ENCODE assay signal across 11 mouse cellular contexts in the genomic region with DNA sequence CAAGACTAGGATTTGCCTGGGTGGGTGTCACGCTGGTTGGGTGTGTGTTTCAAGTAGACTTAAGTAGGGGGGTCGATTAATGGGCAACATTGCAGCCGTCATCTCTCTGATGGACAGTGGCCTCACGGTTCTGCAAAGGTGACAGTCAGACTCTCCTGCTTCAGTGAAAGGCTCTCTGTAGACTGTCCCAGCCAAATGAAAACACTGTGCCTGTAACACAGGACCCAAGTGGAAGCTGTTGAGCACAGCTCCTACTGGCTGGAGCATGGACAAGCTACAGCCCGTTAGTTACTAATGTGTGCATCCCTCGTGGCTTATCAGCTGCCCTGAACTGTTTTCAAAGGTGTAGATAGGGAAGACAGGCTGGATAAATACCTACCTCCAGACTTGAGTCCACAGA. TPM values are rescaled to one million over a fixed set of nuclear protein-coding genes. Genes with fewer than 3 reads are reported as not detected.
DNase-seq lines count a peak whose midpoint lies in the region; ATAC-seq and TF ChIP-seq lines count a peak whose summit lies in the region.
"Had no signal": no experiment of that assay in that cellular context is flagged by ENCODE, and none has a peak within 500 bp of the region (broad histone marks: within the 10 kb centered on the region; RNA-seq: fewer than 3 reads in every experiment).

No protein-coding gene starts in this region.

- peak in 1 of 2 experiments; percentile 44 for DNase-seq in heart, adult 2 months
- no peak for DNase-seq in heart, postnatal 10 days
- DNase-seq in spleen, adult 2 months (ENCODE audit: low read depth in 1 of 2, low spot score in 2 of 2), result no peak
- no peak for DNase-seq in spleen, adult 18-20 months
- DNase-seq in limb, embryonic 14.5 days (ENCODE audit: low spot score), result no peak
- DNase-seq in adipocyte (ENCODE audit: low spot score) (no peak), MN1 (ENCODE audit: low spot score) (no peak)
- no peak for DNase-seq in left cerebral cortex, adult 11 months (ENCODE audit: low spot score)
- DNase-seq: cerebellum, adult 9-10 months; thymus, postnatal 14 days had no signal

- H3K9ac ChIP-seq in heart, adult 2 months (ENCODE audit: low read depth, low read length), result peak overlapping the region; percentile 69
- peak overlapping the region; percentile 46 for H3K9ac ChIP-seq in limb, embryonic 14.5 days (ENCODE audit: low read depth, low read length, severe bottlenecking)

- TF ChIP-seq CTCF in heart, adult 2 months (IDR thresholded peaks at IDR 0.05), result no peak
- no peak for TF ChIP-seq CTCF in spleen, adult 2 months (IDR thresholded peaks at IDR 0.05; ENCODE audit: extremely low read depth, insufficient read depth, insufficient read length, insufficient replicate concordance)

- H3K27ac ChIP-seq in heart, adult 2 months, result peak overlapping the region; percentile 98
- no peak overlapping the region for H3K27ac ChIP-seq in spleen, adult 2 months (ENCODE audit: insufficient read depth, low read length)
- no peak overlapping the region for H3K27ac ChIP-seq in limb, embryonic 14.5 days (replicated peaks; ENCODE audit: low read depth, low read length)

- peak overlapping the region; percentile 84 for H3K4me3 ChIP-seq in heart, adult 2 months
- H3K4me3 ChIP-seq in spleen, adult 2 months (ENCODE audit: extremely low read depth, insufficient read depth, insufficient read length), result 0 out of 2 replicates have a peak overlapping the region, but pooled peaks have one; percentile 0
- H3K4me3 ChIP-seq in limb, embryonic 14.5 days (replicated peaks; ENCODE audit: low read length), result peak overlapping the region; percentile 63

- H3K9me3 ChIP-seq in limb, embryonic 14.5 days (ENCODE audit: control insufficient read depth, low read length), result no peaks in the 10 kb centered on the region

- no peak for TF ChIP-seq POLR2A in heart, adult 2 months (IDR thresholded peaks at IDR 0.05; ENCODE audit: insufficient read depth, low read depth, low read length)
- no peak for TF ChIP-seq POLR2A in spleen, adult 2 months (IDR thresholded peaks at IDR 0.05; ENCODE audit: low read depth, low read length)
- TF ChIP-seq POLR2A in limb, embryonic 14.5 days (IDR thresholded peaks at IDR 0.05; ENCODE audit: borderline replicate concordance, extremely low read depth, insufficient read depth, insufficient read length), result no peak

- no peaks in the 10 kb centered on the region for H3K27me3 ChIP-seq in heart, adult 2 months (ENCODE audit: control insufficient read depth, insufficient read depth, low read length)
- no peaks in the 10 kb centered on the region for H3K27me3 ChIP-seq in spleen, adult 2 months (ENCODE audit: control insufficient read depth, insufficient read depth, low read length)
- 0 out of 2 replicates have a peak, but pooled peaks cover 4% of the 10 kb centered on the region for H3K27me3 ChIP-seq in limb, embryonic 14.5 days (ENCODE audit: control insufficient read depth, insufficient read depth, low read length)

- ATAC-seq in limb, embryonic 14.5 days (ENCODE audit: low FRiP score, low read depth), result no peak

- intact Hi-C loops in heart, adult 2 months (cut with DNase I), result no loop called here
- intact Hi-C loops in heart, postnatal 10 days (cut with DNase I), result loop anchor here (5.0 kb wide), 2 partner anchors 80 to 290 kb away; no protein-coding TSS in a partner anchor

- peaks cover 40% of the 10 kb centered on the region for H3K4me1 ChIP-seq in heart, adult 2 months (ENCODE audit: control insufficient read depth, insufficient read depth, low read length)
- no peaks in the 10 kb centered on the region; the same call in 1 of the 2 replicates for H3K4me1 ChIP-seq in spleen, adult 2 months (ENCODE audit: control insufficient read depth, insufficient read depth, insufficient read length)
- H3K4me1 ChIP-seq in limb, embryonic 14.5 days (ENCODE audit: control insufficient read depth, insufficient read depth, low read length), result peaks cover 45% of the 10 kb centered on the region

- 0 out of 2 replicates have a peak, but pooled peaks have one; percentile 20 for TF ChIP-seq EP300 in heart, adult 2 months (IDR thresholded peaks at IDR 0.05; ENCODE audit: insufficient read depth, low read depth, low read length)

- peak overlapping the region; percentile 62 for H3K4me2 ChIP-seq in limb, embryonic 14.5 days (replicated peaks; ENCODE audit: low read depth, low read length, severe bottlenecking)

- WGBS in heart, adult 2 months, result 20% methylated on average over 6 of the region's 6 CpGs
- WGBS in spleen, adult 2 months, result 81% methylated on average over 6 of the region's 6 CpGs
- 57% methylated on average over 6 of the region's 6 CpGs for WGBS in limb, embryonic 14.5 days

- peaks cover 2% of the 10 kb centered on the region for H3K79me2 ChIP-seq in heart, adult 2 months (replicated peaks; ENCODE audit: control insufficient read depth, insufficient read depth, low read length)

- peaks cover 16% of the 10 kb centered on the region for H3K36me3 ChIP-seq in heart, adult 2 months (ENCODE audit: control insufficient read depth, insufficient read depth, low read length)
- H3K36me3 ChIP-seq in spleen, adult 2 months (ENCODE audit: control insufficient read depth, insufficient read depth, low read length), result no peaks in the 10 kb centered on the region
- H3K36me3 ChIP-seq in limb, embryonic 14.5 days (ENCODE audit: control insufficient read depth, insufficient read depth, low read length), result peaks cover 15% of the 10 kb centered on the region; the same call in 1 of the 2 replicates

RNA-seq across cellular contexts. Expression of a gene that starts 3.5 kb away (rescaled TPM):
- 10 to 100 TPM; 56.5 to 58.0 TPM for total RNA-seq in heart, adult 2 months (2021)
- polyA plus RNA-seq in heart, adult 2 months (2012; rRNA removed), result 186 and 351 TPM in 2 replicates
- total RNA-seq in heart, postnatal 10 days (2021), result 10 to 100 TPM; 45.4 to 48.9 TPM
- polyA plus RNA-seq in spleen, adult 2 months (2012; rRNA removed), result 84.8 and 119 TPM in 2 replicates
- polyA plus RNA-seq in limb, embryonic 14.5 days (2012; rRNA removed), result 93.8 and 129 TPM in 2 replicates
- 49.7 and 54.9 TPM in 2 replicates for polyA plus RNA-seq in limb, embryonic 14.5 days (2014; fragmentation: Nextera tagmentation; extraction: Ambion mirVana)

RNA-seq across cellular contexts. Expression of a gene that starts 54.1 kb away (rescaled TPM):
- not detected for total RNA-seq in heart, adult 2 months (2021)
- 0.43 TPM in 1 of 2 replicates, not detected in the other for polyA plus RNA-seq in heart, adult 2 months (2012; rRNA removed)
- total RNA-seq in heart, postnatal 10 days (2021), result not detected
- not detected in 2 replicates for polyA plus RNA-seq in spleen, adult 2 months (2012; rRNA removed)
- polyA plus RNA-seq in limb, embryonic 14.5 days (2012; rRNA removed), result 0.10 and 0.14 TPM in 2 replicates
- 0.23 and 0.54 TPM in 2 replicates for polyA plus RNA-seq in limb, embryonic 14.5 days (2014; fragmentation: Nextera tagmentation; extraction: Ambion mirVana)
- total RNA-seq: gastrocnemius, adult 8-10 months had no signal

Comparison
In these comparisons a context has a peak if more than half of its experiments do, and no peak if none do; other contexts are left out.
1. H3K4me3 ChIP-seq: peak in every context shown above with its lines; median percentile 84 in heart, adult 2 months; 63 in limb, embryonic 14.5 days; 0 in spleen, adult 2 months.